9 mouse cellular contexts compared by ENCODE assay signal in genomic region chr7:30456911-30457628, GRCm38 (mm10). TPM values are rescaled to one million over a fixed set of nuclear protein-coding genes. Genes with fewer than 3 reads are reported as not detected.
DNase-seq lines count a peak whose midpoint lies in the region; ATAC-seq lines count a peak whose summit lies in the region.
"Had no signal": no experiment of that assay in that cellular context is flagged by ENCODE, and none has a peak within 500 bp of the region (broad histone marks: within the 10 kb centered on the region; RNA-seq: fewer than 3 reads in every experiment).

No protein-coding gene starts in this region.

- H3K36me3 ChIP-seq in kidney, embryonic 16.5 days (ENCODE audit: insufficient read depth, low read length) = no peaks in the 10 kb centered on the region
- no peaks in the 10 kb centered on the region for H3K36me3 ChIP-seq in embryonic facial prominence, embryonic 12.5 days
- H3K36me3 ChIP-seq in hindbrain, embryonic 15.5 days = no peaks in the 10 kb centered on the region
- no peaks in the 10 kb centered on the region for H3K36me3 ChIP-seq in neural tube, embryonic 15.5 days

- peaks cover 96% of the 10 kb centered on the region for H3K27me3 ChIP-seq in kidney, embryonic 16.5 days (ENCODE audit: insufficient read depth, low read length)
- peaks cover 99% of the 10 kb centered on the region for H3K27me3 ChIP-seq in embryonic facial prominence, embryonic 12.5 days
- peaks cover 60% of the 10 kb centered on the region for H3K27me3 ChIP-seq in hindbrain, embryonic 15.5 days
- peaks cover 90% of the 10 kb centered on the region for H3K27me3 ChIP-seq in neural tube, embryonic 15.5 days (replicated peaks)

- ATAC-seq in kidney, embryonic 16.5 days (ENCODE audit: low FRiP score, low TSS enrichment) = no peak
- no peak for ATAC-seq in embryonic facial prominence, embryonic 12.5 days (ENCODE audit: insufficient number of reproducible peaks, insufficient read depth, low FRiP score, low TSS enrichment)
- peak; percentile 33; the same call in 1 of the 2 replicates for ATAC-seq in hindbrain, embryonic 15.5 days (ENCODE audit: low FRiP score, low read depth)
- ATAC-seq in neural tube, embryonic 15.5 days (ENCODE audit: low FRiP score) = no peak
- ATAC-seq: Patski had no signal

- peak overlapping the region; percentile 23 for H3K4me3 ChIP-seq in kidney, embryonic 16.5 days (ENCODE audit: low read length)
- peak overlapping the region; percentile 13; the same call in 1 of the 2 replicates for H3K4me3 ChIP-seq in embryonic facial prominence, embryonic 12.5 days
- H3K4me3 ChIP-seq in hindbrain, embryonic 15.5 days = peak overlapping the region; percentile 32
- peak overlapping the region; percentile 26 for H3K4me3 ChIP-seq in neural tube, embryonic 15.5 days (replicated peaks)

- under 1% methylated on average over 31 of the region's 31 CpGs for WGBS in kidney, embryonic 16.5 days
- WGBS in embryonic facial prominence, embryonic 12.5 days = under 1% methylated on average over 31 of the region's 31 CpGs
- under 1% methylated on average over 31 of the region's 31 CpGs for WGBS in hindbrain, embryonic 15.5 days
- under 1% methylated on average over 31 of the region's 31 CpGs for WGBS in neural tube, embryonic 15.5 days

- H3K4me2 ChIP-seq in kidney, embryonic 16.5 days (replicated peaks; ENCODE audit: low read depth, low read length) = peak overlapping the region; percentile 37
- H3K4me2 ChIP-seq in embryonic facial prominence, embryonic 12.5 days (replicated peaks) = peak overlapping the region; percentile 37
- H3K4me2 ChIP-seq in hindbrain, embryonic 15.5 days = peak overlapping the region; percentile 63
- H3K4me2 ChIP-seq in neural tube, embryonic 15.5 days = peak overlapping the region; percentile 62

- H3K27ac ChIP-seq in kidney, embryonic 16.5 days (ENCODE audit: low read length) = no peak overlapping the region
- no peak overlapping the region for H3K27ac ChIP-seq in embryonic facial prominence, embryonic 12.5 days
- peak overlapping the region; percentile 34 for H3K27ac ChIP-seq in hindbrain, embryonic 15.5 days (replicated peaks)
- no peak overlapping the region for H3K27ac ChIP-seq in neural tube, embryonic 15.5 days (replicated peaks)

- H3K4me1 ChIP-seq in kidney, embryonic 16.5 days (ENCODE audit: insufficient read depth, low read length) = peaks cover 17% of the 10 kb centered on the region; the same call in 1 of the 2 replicates
- H3K4me1 ChIP-seq in embryonic facial prominence, embryonic 12.5 days = peaks cover 15% of the 10 kb centered on the region; the same call in 1 of the 2 replicates
- H3K4me1 ChIP-seq in hindbrain, embryonic 15.5 days (replicated peaks) = peaks cover 35% of the 10 kb centered on the region
- peaks cover 32% of the 10 kb centered on the region for H3K4me1 ChIP-seq in neural tube, embryonic 15.5 days

- H3K9me3 ChIP-seq in kidney, embryonic 16.5 days (ENCODE audit: low read length) = no peaks in the 10 kb centered on the region
- H3K9me3 ChIP-seq in embryonic facial prominence, embryonic 12.5 days = no peaks in the 10 kb centered on the region
- no peaks in the 10 kb centered on the region for H3K9me3 ChIP-seq in hindbrain, embryonic 15.5 days
- no peaks in the 10 kb centered on the region for H3K9me3 ChIP-seq in neural tube, embryonic 15.5 days (replicated peaks)

- DNase-seq in kidney, adult 11 months = no peak
- no peak for DNase-seq in adrenal gland, adult 2 months
- no peak for DNase-seq in layer of hippocampus, postnatal 36 days
- DNase-seq in layer of hippocampus, postnatal 10 days (ENCODE audit: low spot score in 2 of 2) = no peak

- no peak overlapping the region for H3K9ac ChIP-seq in kidney, embryonic 16.5 days (replicated peaks; ENCODE audit: low read length)
- H3K9ac ChIP-seq in embryonic facial prominence, embryonic 12.5 days = no peak overlapping the region
- H3K9ac ChIP-seq in hindbrain, embryonic 15.5 days = peak overlapping the region; percentile 36
- peak overlapping the region; percentile 45 for H3K9ac ChIP-seq in neural tube, embryonic 15.5 days (replicated peaks)

RNA-seq across cellular contexts. Expression of gene Kirrel2, which starts 0.4 kb away (rescaled TPM):
- polyA plus RNA-seq in kidney, embryonic 16.5 days (2015; fragmentation: Nextera tagmentation; extraction: Ambion mirVana) = 0.78 and 1.1 TPM in 2 replicates
- 0.46 and 0.52 TPM in 2 replicates for polyA plus RNA-seq in embryonic facial prominence, embryonic 12.5 days (2016; fragmentation: Nextera tagmentation; extraction: Ambion mirVana)
- 4.7 and 7.3 TPM in 2 replicates for polyA plus RNA-seq in hindbrain, embryonic 15.5 days (2015; fragmentation: Nextera tagmentation; extraction: Ambion mirVana)
- 0.15 and 0.36 TPM in 2 replicates for polyA plus RNA-seq in neural tube, embryonic 15.5 days (2015; fragmentation: Nextera tagmentation; extraction: Ambion mirVana)
- total RNA-seq in adrenal gland, adult 2 months (2021) = not detected
- not detected in 2 replicates for polyA plus RNA-seq in adrenal gland, adult 2 months (2012; rRNA removed)
- total RNA-seq in layer of hippocampus, postnatal 36 days (2021) = 10 to 100 TPM; 12.3 to 21.0 TPM
- total RNA-seq in layer of hippocampus, postnatal 10 days (2021) = 1 to 10 TPM; 3.9 to 5.3 TPM
- polyA plus RNA-seq: Patski had no signal

RNA-seq across cellular contexts. Expression of gene Nphs1, which starts 1.0 kb away (rescaled TPM):
- 5.4 and 5.5 TPM in 2 replicates for polyA plus RNA-seq in kidney, embryonic 16.5 days (2015; fragmentation: Nextera tagmentation; extraction: Ambion mirVana)
- 0.10 and 0.29 TPM in 2 replicates for polyA plus RNA-seq in embryonic facial prominence, embryonic 12.5 days (2016; fragmentation: Nextera tagmentation; extraction: Ambion mirVana)
- polyA plus RNA-seq in hindbrain, embryonic 15.5 days (2015; fragmentation: Nextera tagmentation; extraction: Ambion mirVana) = 1.1 and 1.2 TPM in 2 replicates
- 0.14 and 0.23 TPM in 2 replicates for polyA plus RNA-seq in neural tube, embryonic 15.5 days (2015; fragmentation: Nextera tagmentation; extraction: Ambion mirVana)
- total RNA-seq in adrenal gland, adult 2 months (2021) = not detected
- polyA plus RNA-seq in adrenal gland, adult 2 months (2012; rRNA removed) = not detected in 2 replicates
- total RNA-seq in layer of hippocampus, postnatal 36 days (2021) = 1 to 10 TPM; 1.2 TPM
- under 1 TPM; 0.55 to 0.62 TPM for total RNA-seq in layer of hippocampus, postnatal 10 days (2021)
- polyA plus RNA-seq: Patski had no signal

RNA-seq across cellular contexts. Expression of gene Aplp1, which starts 11.7 kb away (rescaled TPM):
- polyA plus RNA-seq in kidney, embryonic 16.5 days (2015; fragmentation: Nextera tagmentation; extraction: Ambion mirVana) = 27.9 and 31.5 TPM in 2 replicates
- 66.5 and 74.7 TPM in 2 replicates for polyA plus RNA-seq in embryonic facial prominence, embryonic 12.5 days (2016; fragmentation: Nextera tagmentation; extraction: Ambion mirVana)
- 674 and 762 TPM in 2 replicates for polyA plus RNA-seq in hindbrain, embryonic 15.5 days (2015; fragmentation: Nextera tagmentation; extraction: Ambion mirVana)
- 577 and 709 TPM in 2 replicates for polyA plus RNA-seq in neural tube, embryonic 15.5 days (2015; fragmentation: Nextera tagmentation; extraction: Ambion mirVana)
- 10 to 100 TPM; 22.7 to 43.2 TPM for total RNA-seq in adrenal gland, adult 2 months (2021)
- polyA plus RNA-seq in adrenal gland, adult 2 months (2012; rRNA removed) = 37.7 and 54.1 TPM in 2 replicates
- total RNA-seq in layer of hippocampus, postnatal 36 days (2021) = 1,000 to 10,000 TPM; 1,244 to 1,325 TPM
- 100 to 1,000 TPM; 831 to 849 TPM for total RNA-seq in layer of hippocampus, postnatal 10 days (2021)

RNA-seq across cellular contexts. Expression of gene Nfkbid, which starts 35.5 kb away (rescaled TPM):
- polyA plus RNA-seq in kidney, embryonic 16.5 days (2015; fragmentation: Nextera tagmentation; extraction: Ambion mirVana) = 1.6 and 2.0 TPM in 2 replicates
- 2.1 and 2.9 TPM in 2 replicates for polyA plus RNA-seq in embryonic facial prominence, embryonic 12.5 days (2016; fragmentation: Nextera tagmentation; extraction: Ambion mirVana)
- polyA plus RNA-seq in hindbrain, embryonic 15.5 days (2015; fragmentation: Nextera tagmentation; extraction: Ambion mirVana) = 2.4 and 2.9 TPM in 2 replicates
- polyA plus RNA-seq in neural tube, embryonic 15.5 days (2015; fragmentation: Nextera tagmentation; extraction: Ambion mirVana) = 2.7 and 3.2 TPM in 2 replicates
- total RNA-seq in adrenal gland, adult 2 months (2021) = 1 to 10 TPM; 1.1 to 1.3 TPM
- 3.7 and 4.1 TPM in 2 replicates for polyA plus RNA-seq in adrenal gland, adult 2 months (2012; rRNA removed)
- 1 to 10 TPM; 3.1 to 3.4 TPM for total RNA-seq in layer of hippocampus, postnatal 36 days (2021)
- total RNA-seq in layer of hippocampus, postnatal 10 days (2021) = 1 to 10 TPM; 2.2 to 3.0 TPM

RNA-seq across cellular contexts. Expression of gene Prodh2, which starts 36.4 kb away (rescaled TPM):
- 21.1 and 27.6 TPM in 2 replicates for polyA plus RNA-seq in kidney, embryonic 16.5 days (2015; fragmentation: Nextera tagmentation; extraction: Ambion mirVana)
- not detected in 2 replicates for polyA plus RNA-seq in embryonic facial prominence, embryonic 12.5 days (2016; fragmentation: Nextera tagmentation; extraction: Ambion mirVana)
- polyA plus RNA-seq in hindbrain, embryonic 15.5 days (2015; fragmentation: Nextera tagmentation; extraction: Ambion mirVana) = 0.36 TPM in 1 of 2 replicates, not detected in the other
- 0.42 TPM in 1 of 2 replicates, not detected in the other for polyA plus RNA-seq in neural tube, embryonic 15.5 days (2015; fragmentation: Nextera tagmentation; extraction: Ambion mirVana)
- under 1 TPM in 1 of 2 experiments, not detected in 1; 0.86 TPM for total RNA-seq in adrenal gland, adult 2 months (2021)
- polyA plus RNA-seq in adrenal gland, adult 2 months (2012; rRNA removed) = 0.10 TPM in 1 of 2 replicates, not detected in the other
- total RNA-seq in layer of hippocampus, postnatal 36 days (2021) = under 1 TPM in 1 of 2 experiments, not detected in 1; 0.73 TPM
- under 1 TPM in 1 of 2 experiments, not detected in 1; 0.69 TPM for total RNA-seq in layer of hippocampus, postnatal 10 days (2021)

Comparison
In these comparisons a context has a peak if more than half of its experiments do, and no peak if none do; other contexts are left out.
1. H3K9ac ChIP-seq: peak in hindbrain, embryonic 15.5 days (single experiment) and neural tube, embryonic 15.5 days (single experiment); none in kidney, embryonic 16.5 days (single experiment) and embryonic facial prominence, embryonic 12.5 days (single experiment).
2. Peak in every context shown above with its lines, with median percentiles within 50 percentile points of each other: H3K4me2 ChIP-seq and H3K4me3 ChIP-seq.